Mouse (Mus musculus) testis, adult 2 months (tissue): Measurements from ENCODE around the gene Gm36079.
"Not testable (repeated sequence)": the region's sequence is repeated elsewhere in the genome, so short reads cannot be mapped to it uniquely, and the experiment has no call there.

Experiments used
- CTCF ChIP-seq: fragments of 200-500 bp; IDR thresholded peaks from 2 replicates; pipeline ENCODE4 v1.5.1; 2012; ENCODE audit warnings: low read depth, mild to moderate bottlenecking, inconsistent platforms, low read length, moderate library complexity; ENCODE audit not compliant: control insufficient read depth, insufficient read depth, insufficient replicate concordance
- POLR2A ChIP-seq: fragments of 200-500 bp; IDR thresholded peaks from 2 replicates; pipeline ENCODE4 v1.6.1; 2012; ENCODE audit warnings: low read depth, mild to moderate bottlenecking, inconsistent platforms, low read length, moderate library complexity; ENCODE audit not compliant: control insufficient read depth

- TF ChIP-seq CTCF, POLR2A: not testable (repeated sequence)
Measured at GRCm38 (mm10) chr13:119991264-119991663, 35.5 kb downstream of the Gm36079 start.
